ENCODE assay signal across 8 mouse cellular contexts in the genomic region with DNA sequence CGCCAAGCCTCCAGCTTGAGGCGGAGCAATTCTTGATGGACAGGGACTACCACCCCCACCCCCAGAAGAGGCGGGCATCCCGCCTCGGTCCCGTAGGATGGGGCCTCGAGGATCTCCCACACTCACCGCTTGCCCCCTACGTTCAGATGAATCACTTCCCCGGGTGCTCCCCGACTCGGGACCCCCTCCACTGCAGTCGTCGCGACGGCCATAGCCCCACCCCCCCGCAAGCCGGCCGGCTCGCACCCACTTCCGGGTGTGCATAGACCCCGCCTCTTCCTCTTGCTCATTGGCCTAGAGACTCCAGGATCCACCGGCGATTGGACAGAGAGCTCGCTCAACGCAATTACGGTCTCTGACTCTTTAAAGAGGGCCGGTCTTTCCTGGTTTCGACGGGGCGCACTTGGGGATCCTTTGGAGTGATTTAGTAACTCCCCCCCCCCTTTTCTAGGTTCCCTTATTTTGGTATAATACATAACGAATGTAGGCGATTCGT. TPM values are rescaled to one million over a fixed set of nuclear protein-coding genes. Genes with fewer than 3 reads are reported as not detected.
DNase-seq lines count a peak whose midpoint lies in the region; ATAC-seq and TF ChIP-seq lines count a peak whose summit lies in the region.

Gene Shkbp1, minus strand, starts transcription at position 275 of the 496 bp plus-strand sequence.

- WGBS in hindbrain, postnatal 0 days = under 1% methylated on average over 34 of the region's 34 CpGs

- H3K27me3 ChIP-seq in hindbrain, postnatal 0 days (ENCODE audit: insufficient read depth, low read length) = 0 out of 2 replicates have a peak, but pooled peaks cover 10% of the 10 kb centered on the region
- no peaks in the 10 kb centered on the region for H3K27me3 ChIP-seq in megakaryocyte, embryonic 14.5 days (replicated peaks)

- peak within 1 kb of the TSS; percentile 64 for H3K9ac ChIP-seq in hindbrain, postnatal 0 days (replicated peaks; ENCODE audit: low read length)

- peak; percentile 94 for DNase-seq in adrenal gland, adult 2 months
- DNase-seq in gastrocnemius, adult 8-10 months (ENCODE audit: low spot score in 2 of 2) = peak; percentile 70 to 71
- peak; percentile 94 for DNase-seq in hindbrain, postnatal 0 days (ENCODE audit: low spot score)
- DNase-seq in left cerebral cortex, adult 8-10 months (ENCODE audit: low spot score in 2 of 2) = peak in 1 of 2 experiments; percentile 82
- DNase-seq in right cerebral cortex, postnatal 14 days = peak; percentile 83
- DNase-seq in urinary bladder, postnatal 4 days (ENCODE audit: low spot score in 2 of 2) = peak; percentile 79 to 87

- H3K9me3 ChIP-seq in hindbrain, postnatal 0 days (ENCODE audit: low read length) = no peaks in the 10 kb centered on the region
- H3K9me3 ChIP-seq in megakaryocyte, embryonic 14.5 days = peaks cover 3% of the 10 kb centered on the region; the same call in 1 of the 2 replicates

- H3K4me1 ChIP-seq in cortical plate, adult 2 months (ENCODE audit: control insufficient read depth, insufficient read depth, low read length) = no peaks in the 10 kb centered on the region
- peaks cover 12% of the 10 kb centered on the region; the same call in 1 of the 2 replicates for H3K4me1 ChIP-seq in hindbrain, postnatal 0 days (ENCODE audit: insufficient read depth, low read length)
- peaks cover 50% of the 10 kb centered on the region for H3K4me1 ChIP-seq in megakaryocyte, embryonic 14.5 days

- no peak for TF ChIP-seq CTCF in cortical plate, adult 2 months (IDR thresholded peaks at IDR 0.05; ENCODE audit: extremely low read depth, insufficient read depth, low read length)
- no peak for TF ChIP-seq CTCF in hindbrain, postnatal 0 days (IDR thresholded peaks at IDR 0.05; ENCODE audit: low read depth)

- peaks cover 6% of the 10 kb centered on the region; the same call in 1 of the 2 replicates for H3K36me3 ChIP-seq in hindbrain, postnatal 0 days (ENCODE audit: insufficient read depth, low read length)
- peaks cover 33% of the 10 kb centered on the region for H3K36me3 ChIP-seq in megakaryocyte, embryonic 14.5 days (replicated peaks; ENCODE audit: low read length)

- ATAC-seq in hindbrain, postnatal 0 days = peak; percentile 95

- H3K4me3 ChIP-seq in cortical plate, adult 2 months (ENCODE audit: insufficient read depth, low read length) = peak within 1 kb of the TSS; percentile 56
- H3K4me3 ChIP-seq in hindbrain, postnatal 0 days (ENCODE audit: low read length) = peak within 1 kb of the TSS; percentile 72
- peak within 1 kb of the TSS; percentile 98 for H3K4me3 ChIP-seq in megakaryocyte, embryonic 14.5 days (replicated peaks)

- H3K27ac ChIP-seq in cortical plate, adult 2 months (ENCODE audit: insufficient read depth, low read length) = no peak within 1 kb of the TSS
- peak within 1 kb of the TSS; percentile 41; the same call in 1 of the 2 replicates for H3K27ac ChIP-seq in hindbrain, postnatal 0 days

- TF ChIP-seq POLR2A in cortical plate, adult 2 months (IDR thresholded peaks at IDR 0.05; ENCODE audit: extremely low read depth, insufficient read depth, low read length) = 0 out of 2 replicates have a peak, but pooled peaks have one; percentile 7

- H3K4me2 ChIP-seq in hindbrain, postnatal 0 days (ENCODE audit: low read depth, low read length) = peak within 1 kb of the TSS; percentile 81

RNA-seq across cellular contexts. Expression of gene Shkbp1, which starts in this region (rescaled TPM):
- 10 to 100 TPM; 11.3 to 22.5 TPM for total RNA-seq in adrenal gland, adult 2 months (2021)
- 60.8 and 74.5 TPM in 2 replicates for polyA plus RNA-seq in adrenal gland, adult 2 months (2012; rRNA removed)
- 64.2 and 73.8 TPM in 2 replicates for polyA plus RNA-seq in cortical plate, adult 2 months (2012; rRNA removed)
- total RNA-seq in gastrocnemius, adult 8-10 months (2022) = 1 to 10 TPM; 1.8 to 3.9 (median 2.7) TPM
- total RNA-seq in hindbrain, postnatal 0 days (2014; rRNA removed) = 27.0 and 31.2 TPM in 2 replicates
- 20.0 and 20.2 TPM in 2 replicates for polyA plus RNA-seq in hindbrain, postnatal 0 days (2015; fragmentation: Nextera tagmentation; extraction: Ambion mirVana)
- total RNA-seq in left cerebral cortex, adult 8-10 months (2022) = 10 to 100 TPM; 20.7 to 25.9 (median 23.1) TPM
- polyA plus RNA-seq in megakaryocyte, embryonic 14.5 days (2012; ENCODE audit: insufficient read depth, low replicate concordance) = 214 and 344 TPM in 2 replicates
